Mouse (Mus musculus) bone marrow, adult 2 months (tissue): ENCODE results near the gene Ddah1.

Experiments used
- CTCF ChIP-seq: fragments of 200-500 bp; IDR thresholded peaks from 2 replicates; pipeline ENCODE4 v1.5.1; 2011; ENCODE audit warnings: low read length, control low read depth; ENCODE audit not compliant: control insufficient read depth, insufficient read depth
- POLR2A ChIP-seq: fragments of 200-500 bp; IDR thresholded peaks from 2 replicates; pipeline ENCODE4 v1.6.1; 2011; ENCODE audit warnings: low read depth, mild to moderate bottlenecking, control low read depth, low read length, borderline replicate concordance; ENCODE audit not compliant: control insufficient read depth

DNA sequence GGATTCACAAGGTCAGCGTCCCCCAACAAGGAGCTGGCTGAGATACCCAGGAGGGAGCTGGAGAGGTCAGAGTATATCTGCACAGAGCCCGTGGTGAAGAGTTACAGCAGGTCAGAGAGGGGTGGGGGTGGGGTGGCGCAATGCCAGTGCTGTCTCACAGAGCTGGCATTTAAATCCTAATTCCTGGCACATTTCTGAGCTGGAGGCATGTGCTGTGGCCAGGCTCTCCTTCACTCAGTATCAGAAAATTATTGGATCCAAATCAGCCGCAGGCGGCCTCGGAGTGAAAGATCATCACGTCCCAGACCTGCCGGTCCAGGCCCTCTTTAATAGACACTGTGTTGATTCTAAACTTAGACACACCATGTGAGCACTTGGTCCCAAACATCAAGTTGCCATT, 141.4 kb downstream of the Ddah1 start:
- TF ChIP-seq POLR2A (no peak), CTCF (no peak)
